Mouse (Mus musculus) layer of hippocampus, postnatal 36 days (tissue): Measurements from ENCODE around the gene Zfp853. TPM values are rescaled to one million over a fixed set of nuclear protein-coding genes. Genes with fewer than 3 reads are reported as not detected.

ENCODE experiments used
- DNase-seq, 2 experiments: peaks; one replicate each; pipeline ENCODE4 v3.0.0; 2022
- total RNA-seq, 2 experiments: library from RNA; stranded (reverse); gene quantifications; 2 replicates each; pipeline ENCODE4 v1.2.3; 2021

The Zfp853 gene
- total RNA-seq, 2 experiments from 2014 or later = 4.7 to 4.8 TPM

- DNase-seq = no peak
Observed at GRCm38 (mm10) chr5:143292879-143293278, 544 bp downstream of the Zfp853 start.

GRCm38 (mm10) chr5:143289299-143289698 is 4.1 kb downstream of the Zfp853 start:
- no peak for DNase-seq

DNA sequence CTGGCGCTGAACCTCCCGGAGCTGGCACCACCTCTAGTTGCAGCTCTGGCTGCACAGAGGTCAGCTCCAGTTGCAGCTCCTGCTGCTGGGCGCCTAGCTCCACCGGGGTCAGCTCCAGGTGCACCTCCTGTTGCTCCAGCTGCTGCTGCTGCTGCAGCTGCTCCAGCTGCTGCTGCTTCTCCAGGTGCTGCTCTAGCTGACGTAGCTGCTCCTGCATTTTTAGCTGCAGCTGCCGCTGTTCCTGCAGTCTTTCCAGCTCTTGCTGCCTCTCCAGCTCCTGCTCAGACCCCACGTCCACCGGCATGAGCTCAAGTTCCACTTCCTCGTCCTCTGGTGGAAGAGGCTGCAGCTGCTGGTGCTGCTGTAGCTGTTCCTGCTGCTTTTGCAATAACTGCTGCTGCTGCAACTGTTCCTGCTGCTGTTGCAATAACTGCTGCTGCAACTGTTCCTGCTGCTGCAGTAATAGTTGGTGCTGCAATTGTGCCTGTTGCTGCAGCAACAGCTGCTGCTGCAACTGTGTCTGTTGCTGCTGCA is 5.0 kb downstream of the Zfp853 start:
- no peak for DNase-seq

GRCm38 (mm10) chr5:143287774-143288328 is 5.6 kb downstream of the Zfp853 start:
- no peak for DNase-seq

GRCm38 (mm10) chr5:143284762-143285161 is 8.7 kb downstream of the Zfp853 start:
- no peak for DNase-seq

GRCm38 (mm10) chr5:143279247-143279646 is 14.2 kb downstream of the Zfp853 start:
- DNase-seq = no peak

DNA sequence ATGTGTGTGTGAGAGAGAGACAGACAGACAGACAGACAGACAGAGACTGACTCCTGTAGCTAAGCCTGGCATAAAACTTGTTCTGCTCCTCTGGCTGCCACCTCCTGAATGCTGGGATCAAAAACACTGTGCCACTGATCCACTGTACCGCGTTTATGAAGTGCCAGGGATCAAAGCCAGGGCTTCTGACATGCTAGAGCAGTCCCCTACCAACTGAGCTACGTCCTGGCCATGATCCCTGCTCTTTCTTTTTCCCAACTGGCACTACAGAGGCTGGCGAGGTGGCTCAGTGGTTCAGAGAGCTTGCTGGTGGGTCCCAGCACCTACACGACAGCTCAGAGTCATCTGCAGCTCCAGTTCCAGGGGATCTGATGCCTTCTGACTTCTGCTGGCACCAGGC is 17.7 kb downstream of the Zfp853 start:
- no peak for DNase-seq

DNA sequence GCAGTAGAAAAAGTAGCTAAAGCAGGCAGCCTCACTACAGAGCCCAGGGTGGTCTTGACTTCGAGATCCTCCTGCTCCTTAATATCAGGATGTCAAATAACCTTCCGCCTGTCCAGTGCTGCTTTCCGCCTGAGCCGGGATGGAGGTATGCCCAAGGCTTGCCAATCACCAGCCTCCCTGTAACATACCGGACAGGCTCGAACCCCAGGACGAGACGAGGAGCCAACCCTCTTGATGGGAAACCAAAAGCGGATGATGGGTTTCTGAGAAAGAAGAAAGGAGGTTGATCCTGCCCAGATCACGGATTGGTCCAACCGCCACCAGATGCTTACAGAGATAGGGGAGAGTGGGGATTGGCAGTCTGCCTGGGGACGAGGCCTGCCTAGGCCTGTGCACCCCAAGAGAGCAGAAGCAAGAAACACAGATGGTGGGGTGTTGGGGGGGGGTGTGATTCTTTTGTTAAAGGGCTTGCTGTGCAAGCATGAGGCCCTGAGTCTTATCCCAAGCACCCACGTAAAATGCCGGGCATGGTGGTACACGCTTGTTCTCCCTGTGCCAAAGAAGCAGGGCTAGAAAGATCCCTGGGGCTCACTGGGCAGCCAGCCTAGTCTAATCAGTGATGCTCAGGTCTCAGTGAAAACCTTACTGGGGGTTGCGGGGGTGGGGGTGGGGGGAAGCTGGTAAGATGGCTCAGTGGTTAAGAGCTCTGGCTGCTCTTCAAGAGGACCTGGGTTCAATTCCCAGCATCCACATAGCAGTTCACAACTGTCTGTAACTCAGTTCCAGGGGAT is 20.7 kb downstream of the Zfp853 start:
- DNase-seq = no peak

GRCm38 (mm10) chr5:143272108-143272507 is 21.3 kb downstream of the Zfp853 start:
- no peak for DNase-seq

- DNase-seq = no peak
Observed at GRCm38 (mm10) chr5:143271642-143272041, 21.8 kb downstream of the Zfp853 start.

- DNase-seq = no peak
Observed at GRCm38 (mm10) chr5:143270151-143270519, 23.3 kb downstream of the Zfp853 start.

DNA sequence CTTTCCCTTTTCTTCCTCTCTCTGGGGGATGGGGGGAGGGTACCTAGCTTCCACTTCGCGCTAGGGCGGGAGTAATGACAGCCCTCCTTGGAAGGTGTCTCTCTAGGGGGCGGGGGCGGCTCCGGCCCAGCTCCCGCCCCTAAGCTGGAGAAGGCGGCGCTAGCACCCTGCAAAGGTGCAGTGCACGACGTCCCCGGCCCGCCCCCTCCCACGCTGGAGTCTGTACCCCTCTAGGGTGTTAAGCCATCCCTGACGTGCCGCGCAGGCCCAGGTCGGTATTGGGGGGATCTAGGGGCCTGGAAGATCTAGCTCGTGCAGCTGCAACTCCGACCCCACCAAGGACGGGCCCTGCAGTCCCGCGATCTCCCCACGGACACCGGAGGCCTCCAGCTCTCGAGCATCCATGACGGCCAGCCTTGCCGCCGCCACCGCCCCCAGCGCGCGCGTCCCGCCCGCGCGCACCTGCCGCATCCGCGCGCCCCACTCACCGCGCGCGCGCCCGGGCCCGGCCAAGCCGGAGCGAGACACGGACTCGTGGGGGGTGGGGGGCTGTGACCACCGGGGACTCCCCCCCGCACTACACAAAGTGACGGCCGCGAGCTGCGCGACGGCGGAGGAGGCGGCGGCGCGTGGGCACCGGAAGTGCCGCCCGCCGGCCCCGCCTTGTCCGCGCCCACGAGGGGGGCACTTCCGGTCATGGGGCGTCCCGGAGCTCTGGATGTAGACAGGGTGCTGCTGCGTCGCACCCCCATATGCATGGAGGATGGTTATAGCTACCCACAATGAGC is 23.9 kb downstream of the Zfp853 start, which contains the start of gene Zfp316:
Zfp316 (minus strand) TSS at position 660 of the 788 bp plus-strand sequence.
- peak; percentile 66 to 68 for DNase-seq

- no peak for DNase-seq
Observed at GRCm38 (mm10) chr5:143268985-143269362, 24.4 kb downstream of the Zfp853 start.

- no peak for DNase-seq
Observed at GRCm38 (mm10) chr5:143266794-143267193, 26.6 kb downstream of the Zfp853 start.

DNA sequence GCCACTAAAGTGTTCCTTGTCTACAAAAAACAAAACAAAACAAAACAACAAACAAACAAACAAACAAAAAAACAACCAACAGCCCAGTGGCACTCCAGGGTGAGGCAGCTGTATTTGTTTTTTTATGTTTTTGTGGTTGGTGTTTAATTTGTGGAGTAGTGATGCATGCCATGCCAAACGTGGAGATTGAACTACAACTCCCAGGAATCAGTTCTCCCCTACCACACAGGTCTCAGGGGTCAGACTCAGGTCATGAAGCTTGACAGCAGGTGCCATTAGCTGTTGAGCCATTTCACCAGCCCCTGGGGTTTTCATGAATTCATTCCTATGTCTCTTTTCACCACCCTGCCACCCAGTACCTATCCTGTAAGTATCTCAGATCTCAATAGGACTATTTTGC is 28.0 kb downstream of the Zfp853 start:
- no peak for DNase-seq

GRCm38 (mm10) chr5:143264689-143265088 is 28.7 kb downstream of the Zfp853 start:
- no peak for DNase-seq

DNA sequence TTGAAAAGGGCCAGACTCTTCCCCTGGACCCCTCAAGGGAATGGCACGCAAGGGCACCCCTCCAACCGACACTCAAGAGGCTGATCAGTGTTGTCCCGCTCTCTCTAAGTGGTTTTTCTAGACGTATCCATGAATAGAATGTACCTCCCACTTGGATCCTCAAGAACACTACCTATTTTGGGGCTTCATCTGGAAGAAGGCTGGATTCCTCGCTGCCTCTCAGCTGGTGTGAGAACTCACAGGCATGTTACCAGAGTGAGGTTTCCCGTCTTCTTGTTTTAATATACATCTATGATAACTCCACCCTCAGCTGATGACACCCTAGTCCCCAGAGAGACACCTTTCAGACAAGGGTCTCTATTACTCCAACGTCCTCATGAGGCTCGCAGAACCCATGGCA is 31.8 kb downstream of the Zfp853 start:
- no peak for DNase-seq

DNA sequence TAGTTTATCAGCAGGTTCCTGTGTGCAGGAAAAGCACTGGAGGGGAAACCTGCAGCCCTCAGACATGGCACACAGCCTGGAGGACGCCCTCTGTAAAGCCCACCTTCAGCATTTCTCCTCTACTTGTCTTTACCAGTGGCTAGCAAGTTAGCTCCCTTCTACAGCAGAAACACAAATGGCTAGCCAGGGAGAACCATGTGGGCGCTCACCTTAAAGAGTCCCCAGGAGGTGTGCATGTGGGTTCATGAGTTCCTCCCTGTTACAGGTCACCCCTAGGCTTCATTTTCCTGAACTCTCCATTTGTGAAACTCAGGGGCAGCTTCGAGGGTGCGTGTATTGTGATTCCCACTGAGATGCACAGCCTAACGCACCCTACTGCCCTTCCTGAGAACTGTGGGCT is 37.6 kb downstream of the Zfp853 start:
- DNase-seq = no peak

DNA sequence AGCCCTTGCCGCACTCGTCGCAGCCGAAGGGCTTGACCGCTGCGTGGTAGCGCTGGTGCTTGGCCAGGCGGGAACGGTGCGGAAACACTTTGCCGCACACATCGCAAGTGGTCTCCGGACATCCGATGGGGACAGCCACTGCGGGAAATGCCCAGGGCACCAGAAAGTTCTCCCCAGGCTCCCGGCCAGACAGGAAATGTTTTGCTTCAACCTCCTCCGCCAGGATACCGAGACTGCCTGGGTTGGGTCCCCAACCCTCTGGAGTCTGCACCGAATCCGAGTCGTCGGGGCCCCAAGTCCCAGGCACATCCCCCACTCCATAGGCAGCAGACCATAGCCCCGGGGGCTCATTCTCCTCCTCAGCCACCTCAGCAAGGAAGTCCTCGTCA is 38.3 kb downstream of the Zfp853 start:
- no peak for DNase-seq

GRCm38 (mm10) chr5:143254487-143255130 is 38.8 kb downstream of the Zfp853 start:
- no peak for DNase-seq

GRCm38 (mm10) chr5:143253881-143254486 is 39.4 kb downstream of the Zfp853 start:
- DNase-seq = no peak

- DNase-seq = no peak
Observed at GRCm38 (mm10) chr5:143253186-143253880, 40.1 kb downstream of the Zfp853 start.
